Mouse (Mus musculus) thymus, adult 2 months (tissue): Measurements from ENCODE around the gene Adat2.

Source experiments
- CTCF ChIP-seq: fragments of 200-500 bp; IDR thresholded peaks from 2 replicates; pipeline ENCODE4 v1.5.1; 2012; ENCODE audit warnings: mild to moderate bottlenecking, control low read depth, low read length, moderate library complexity, borderline replicate concordance; ENCODE audit not compliant: control insufficient read depth, poor library complexity, insufficient read depth; ENCODE audit errors: extremely low read depth
- POLR2A ChIP-seq: fragments of 200-500 bp; IDR thresholded peaks from 2 replicates; pipeline ENCODE4 v1.6.1; 2012; ENCODE audit warnings: mild to moderate bottlenecking, low read length, control low read depth, moderate library complexity; ENCODE audit not compliant: control insufficient read depth, poor library complexity, insufficient read depth; ENCODE audit errors: extremely low read depth

GRCm38 (mm10) chr10:13536706-13537105 lies 16.0 kb upstream of the Adat2 start:
- TF ChIP-seq POLR2A (no peak), CTCF (no peak)
